Mouse (Mus musculus): Measurements from ENCODE around the gene Taf6. TPM values are rescaled to one million over a fixed set of nuclear protein-coding genes. Genes with fewer than 3 reads are reported as not detected.

Taf6 gene
- polyA plus RNA-seq, 1 experiment from 2014 or later, result 72.8 TPM

DNA sequence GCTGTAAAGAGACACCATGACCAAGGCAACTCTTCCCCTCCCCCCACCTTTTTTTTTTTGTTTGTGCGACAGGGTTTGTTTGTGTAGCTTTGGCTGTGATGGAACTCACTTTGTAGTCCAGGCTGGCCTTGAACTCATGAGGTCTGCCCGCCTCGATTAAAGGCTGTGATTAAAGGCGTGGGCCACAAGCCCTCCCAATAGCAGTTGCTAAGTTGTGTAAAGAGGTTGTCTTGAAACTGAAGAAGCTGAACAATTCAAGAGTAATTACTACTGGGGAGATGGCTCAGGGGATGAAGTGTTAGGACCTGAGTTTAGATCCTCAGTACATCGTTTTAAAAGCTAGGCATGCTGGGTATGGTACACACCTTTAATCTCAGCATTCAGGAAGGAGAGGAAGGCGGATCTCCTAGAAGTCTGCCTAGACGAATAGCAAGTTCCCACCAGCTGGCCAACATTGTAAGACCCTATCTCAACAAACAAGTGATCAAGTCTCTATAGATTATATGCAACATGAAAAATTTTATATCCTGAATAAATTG is 27.0 kb downstream of the Taf6 start:
- Histone ChIP-seq H3K27ac (peak overlapping the region; percentile 80; the same call in 1 of the 2 replicates), H3K4me3 (replicated peaks; ENCODE audit: low read length) (peak overlapping the region; percentile 64), H3K9ac (peak overlapping the region; percentile 80), H3K27me3 (ENCODE audit: control insufficient read depth, insufficient read depth, low read length) (no peaks in the 10 kb centered on the region), H3K4me2 (replicated peaks) (peak overlapping the region; percentile 78), H3K36me3 (replicated peaks; ENCODE audit: control insufficient read depth, insufficient read depth) (peaks cover 31% of the 10 kb centered on the region), H3K9me3 (ENCODE audit: control insufficient read depth, low read length) (no peaks in the 10 kb centered on the region), H3K4me1 (replicated peaks; ENCODE audit: control insufficient read depth, insufficient read depth, low read length) (peaks cover 12% of the 10 kb centered on the region)
- no peak for DNase-seq (ENCODE audit: low spot score)
- no peak for ATAC-seq (ENCODE audit: low FRiP score)
- 71% methylated on average over 7 of the region's 7 CpGs for WGBS

DNA sequence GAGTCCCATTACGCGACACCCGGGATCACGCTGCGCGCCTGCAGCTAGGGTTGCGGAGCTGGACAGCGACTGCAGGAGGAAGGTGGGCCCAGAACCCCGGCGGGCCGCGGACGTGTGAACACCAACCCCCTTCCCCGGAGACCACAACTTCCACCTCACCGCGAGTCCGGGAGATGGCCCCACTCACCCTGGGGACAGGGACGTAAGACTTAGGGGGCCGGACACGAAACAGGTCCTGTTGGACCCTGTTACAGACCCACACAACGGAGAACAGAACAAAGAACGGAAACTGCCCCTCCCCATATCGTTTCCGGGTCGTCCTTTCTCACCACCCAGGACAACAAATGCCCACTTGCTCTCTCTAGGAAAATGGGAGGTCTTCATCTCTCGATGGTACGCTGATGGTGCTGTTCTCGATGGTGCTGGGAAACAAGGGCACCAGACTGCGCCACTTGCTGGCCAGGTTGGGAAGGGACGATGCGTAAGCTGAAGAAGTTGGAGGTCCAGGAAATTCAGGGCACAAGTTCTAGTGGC is 31.7 kb downstream of the Taf6 start, which contains the start of gene Zfp113:
Zfp113 (minus strand) TSS at position 302 of the 534 bp plus-strand sequence.
- Histone ChIP-seq H3K4me3 (replicated peaks; ENCODE audit: low read length) (peak within 1 kb of the TSS; percentile 74), H3K9ac (peak within 1 kb of the TSS; percentile 98), H3K9me3 (ENCODE audit: control insufficient read depth, low read length) (no peaks in the 10 kb centered on the region), H3K36me3 (replicated peaks; ENCODE audit: control insufficient read depth, insufficient read depth) (peaks cover 23% of the 10 kb centered on the region), H3K4me1 (replicated peaks; ENCODE audit: control insufficient read depth, insufficient read depth, low read length) (peaks cover 10% of the 10 kb centered on the region), H3K4me2 (replicated peaks) (peak within 1 kb of the TSS; percentile 89), H3K27ac (peak within 1 kb of the TSS; percentile 97), H3K27me3 (ENCODE audit: control insufficient read depth, insufficient read depth, low read length) (no peaks in the 10 kb centered on the region)
- under 1% methylated on average over 31 of the region's 31 CpGs for WGBS
- ATAC-seq (ENCODE audit: low FRiP score) (peak; percentile 96), DNase-seq (ENCODE audit: low spot score) (peak; percentile 95)

DNA sequence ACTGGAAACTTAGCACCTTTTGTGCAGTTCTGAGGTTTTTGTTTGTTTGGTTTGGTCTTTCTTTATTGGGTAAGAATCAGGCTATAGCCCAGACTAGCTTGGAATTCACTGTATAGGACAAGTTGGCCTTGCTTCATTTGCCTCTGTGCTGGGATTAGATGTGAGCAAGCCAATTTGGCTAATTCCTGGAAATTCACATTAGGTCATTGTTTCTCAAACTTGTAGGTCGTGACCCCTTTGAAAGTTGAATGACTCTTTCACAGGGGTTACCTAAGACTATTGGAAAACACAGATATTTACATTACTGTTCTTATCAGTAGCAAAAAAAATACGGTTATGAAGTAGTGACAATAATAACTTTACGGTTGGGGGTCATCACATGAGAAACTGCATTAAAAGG is 32.9 kb downstream of the Taf6 start:
- Histone ChIP-seq H3K27me3 (ENCODE audit: control insufficient read depth, insufficient read depth, low read length) (no peaks in the 10 kb centered on the region), H3K4me2 (replicated peaks) (peak overlapping the region; percentile 89), H3K9me3 (ENCODE audit: control insufficient read depth, low read length) (no peaks in the 10 kb centered on the region), H3K4me3 (replicated peaks; ENCODE audit: low read length) (peak overlapping the region; percentile 74), H3K4me1 (replicated peaks; ENCODE audit: control insufficient read depth, insufficient read depth, low read length) (peaks cover 10% of the 10 kb centered on the region), H3K9ac (peak overlapping the region; percentile 98), H3K27ac (peak overlapping the region; percentile 97; the same call in 1 of the 2 replicates), H3K36me3 (replicated peaks; ENCODE audit: control insufficient read depth, insufficient read depth) (peaks cover 27% of the 10 kb centered on the region)
- DNase-seq (ENCODE audit: low spot score) (no peak), ATAC-seq (ENCODE audit: low FRiP score) (no peak)
- WGBS, result 89% methylated on average over 3 of the region's 3 CpGs

DNA sequence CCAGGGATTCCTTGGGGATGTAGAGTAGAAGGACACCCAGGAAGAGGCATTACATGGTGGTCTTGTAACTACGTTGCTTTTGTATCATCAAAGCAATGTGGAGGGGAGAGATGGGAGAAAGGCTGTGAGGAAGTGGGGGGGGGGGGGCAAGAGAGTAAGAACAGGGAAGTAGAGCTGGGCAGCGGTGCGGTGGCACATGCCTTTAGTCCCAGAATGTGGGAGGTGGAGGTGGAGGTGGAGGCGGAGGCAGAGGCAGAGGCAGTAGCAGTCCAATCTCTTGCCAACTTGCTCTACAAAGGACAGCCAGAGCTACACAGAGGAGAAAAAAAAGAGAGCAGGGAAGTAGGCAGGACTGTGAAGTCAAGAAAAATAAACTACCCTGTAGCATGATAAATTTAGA is 48.7 kb downstream of the Taf6 start:
- no peaks in the 10 kb centered on the region for H3K27me3 ChIP-seq (ENCODE audit: control insufficient read depth, insufficient read depth, low read length)
- no peaks in the 10 kb centered on the region for H3K4me1 ChIP-seq (replicated peaks; ENCODE audit: control insufficient read depth, insufficient read depth, low read length)
- no peak overlapping the region for H3K4me3 ChIP-seq (replicated peaks; ENCODE audit: low read length)
- no peak overlapping the region for H3K4me2 ChIP-seq (replicated peaks)
- no peak for DNase-seq (ENCODE audit: low spot score)
- no peak for ATAC-seq (ENCODE audit: low FRiP score)
- H3K27ac ChIP-seq, result no peak overlapping the region
- WGBS, result 88% methylated on average over 4 of the region's 4 CpGs
- H3K9ac ChIP-seq, result no peak overlapping the region
- H3K9me3 ChIP-seq (ENCODE audit: control insufficient read depth, low read length), result no peaks in the 10 kb centered on the region
- peaks cover 55% of the 10 kb centered on the region for H3K36me3 ChIP-seq (replicated peaks; ENCODE audit: control insufficient read depth, insufficient read depth)

DNA sequence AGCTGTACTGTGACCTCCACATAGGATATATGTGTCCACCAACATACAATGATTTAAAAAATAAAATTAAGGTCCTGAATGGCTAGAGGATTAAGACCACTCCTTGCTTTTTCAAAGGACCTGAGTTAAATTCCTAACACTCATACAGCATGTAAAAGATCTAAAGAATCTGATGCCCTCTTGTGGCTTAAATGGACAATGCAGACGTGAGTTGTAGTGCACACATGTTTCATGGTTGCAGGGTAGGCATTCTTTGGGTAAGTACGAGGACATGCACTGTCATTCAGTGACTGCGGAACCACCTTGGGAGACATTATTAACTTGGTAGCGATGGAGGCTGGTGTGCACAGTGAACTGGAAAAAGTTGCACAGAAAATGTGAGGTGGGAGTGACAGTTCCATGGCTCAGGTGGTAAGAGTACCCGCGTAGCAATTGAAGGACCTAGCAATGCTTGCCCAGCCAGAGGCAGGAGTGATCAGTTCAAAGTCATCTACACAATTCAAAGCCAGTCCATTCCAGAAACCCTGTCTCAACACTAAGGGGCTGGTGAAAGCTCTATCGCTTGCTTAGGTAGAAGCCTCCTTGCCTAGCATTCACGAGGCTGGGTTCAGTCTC is 49.2 kb downstream of the Taf6 start:
- Histone ChIP-seq H3K9me3 (ENCODE audit: control insufficient read depth, low read length) (no peaks in the 10 kb centered on the region), H3K4me3 (replicated peaks; ENCODE audit: low read length) (no peak overlapping the region), H3K9ac (no peak overlapping the region), H3K36me3 (replicated peaks; ENCODE audit: control insufficient read depth, insufficient read depth) (peaks cover 55% of the 10 kb centered on the region), H3K27ac (no peak overlapping the region), H3K4me1 (replicated peaks; ENCODE audit: control insufficient read depth, insufficient read depth, low read length) (no peaks in the 10 kb centered on the region), H3K4me2 (replicated peaks) (no peak overlapping the region), H3K27me3 (ENCODE audit: control insufficient read depth, insufficient read depth, low read length) (no peaks in the 10 kb centered on the region)
- WGBS, result 64% methylated on average over 8 of the region's 8 CpGs
- ATAC-seq (ENCODE audit: low FRiP score) (no peak), DNase-seq (ENCODE audit: low spot score) (peak; percentile 84)

DNA sequence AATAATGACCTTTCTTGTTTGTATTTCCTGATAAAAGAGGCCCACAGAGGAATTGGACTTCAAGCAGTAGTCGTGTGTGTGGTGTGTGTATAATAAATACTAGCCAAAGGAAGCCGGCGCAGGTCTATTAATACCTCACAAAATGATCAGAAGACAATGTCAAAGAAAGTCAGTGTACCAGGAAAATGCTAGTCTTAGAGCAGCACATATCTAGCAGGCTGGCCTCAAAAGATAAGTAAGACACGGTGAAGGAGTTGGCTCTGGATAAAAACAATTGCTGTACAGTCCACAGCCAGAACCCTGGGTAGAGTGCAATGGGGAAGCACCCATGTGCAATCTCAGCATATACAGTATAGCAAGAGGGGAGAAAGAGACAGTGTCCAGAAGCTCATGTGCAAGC is 50.0 kb downstream of the Taf6 start:
- H3K27me3 ChIP-seq (ENCODE audit: control insufficient read depth, insufficient read depth, low read length), result no peaks in the 10 kb centered on the region
- H3K27ac ChIP-seq, result no peak overlapping the region
- no peak for DNase-seq (ENCODE audit: low spot score)
- peaks cover 57% of the 10 kb centered on the region for H3K36me3 ChIP-seq (replicated peaks; ENCODE audit: control insufficient read depth, insufficient read depth)
- 85% methylated on average over 4 of the region's 4 CpGs for WGBS
- H3K9ac ChIP-seq, result no peak overlapping the region
- H3K4me1 ChIP-seq (replicated peaks; ENCODE audit: control insufficient read depth, insufficient read depth, low read length), result no peaks in the 10 kb centered on the region
- H3K9me3 ChIP-seq (ENCODE audit: control insufficient read depth, low read length), result no peaks in the 10 kb centered on the region
- no peak overlapping the region for H3K4me2 ChIP-seq (replicated peaks)
- no peak overlapping the region for H3K4me3 ChIP-seq (replicated peaks; ENCODE audit: low read length)
- no peak for ATAC-seq (ENCODE audit: low FRiP score)

DNA sequence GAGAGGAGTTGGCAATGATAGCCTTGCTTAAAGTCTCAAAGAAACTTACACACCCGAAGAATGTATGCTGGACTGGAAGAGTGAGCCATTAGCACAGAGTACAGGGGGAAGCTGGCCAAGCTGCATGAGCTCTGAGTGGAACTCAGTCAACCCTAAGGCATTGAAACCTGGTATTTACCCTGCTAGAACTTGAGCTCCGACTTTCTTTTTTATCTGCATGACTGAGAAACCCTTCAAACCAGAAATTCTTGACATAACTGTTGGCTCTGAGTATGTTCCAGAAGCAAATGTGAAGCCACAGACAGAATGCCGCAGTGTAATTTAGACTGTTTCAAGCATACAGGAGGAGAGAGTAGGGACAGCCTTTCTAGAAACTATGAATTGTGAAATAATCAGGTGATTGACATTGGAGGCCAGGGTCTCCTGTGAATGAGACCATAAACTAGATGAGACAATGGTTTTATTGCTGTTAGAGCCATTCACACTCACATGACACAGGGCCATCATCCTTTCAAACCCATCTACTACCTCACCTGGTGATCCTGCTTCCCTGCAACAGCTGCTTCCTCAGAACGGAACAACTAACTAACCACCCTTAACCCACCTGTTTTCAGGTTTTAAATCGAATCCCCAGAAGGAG is 54.7 kb downstream of the Taf6 start:
- WGBS, result 94% methylated on average over 5 of the region's 5 CpGs
- H3K9me3 ChIP-seq (ENCODE audit: control insufficient read depth, low read length), result no peaks in the 10 kb centered on the region
- DNase-seq (ENCODE audit: low spot score) (no peak), ATAC-seq (ENCODE audit: low FRiP score) (no peak)
- no peaks in the 10 kb centered on the region for H3K4me1 ChIP-seq (replicated peaks; ENCODE audit: control insufficient read depth, insufficient read depth, low read length)
- H3K4me2 ChIP-seq (replicated peaks), result no peak overlapping the region
- no peak overlapping the region for H3K9ac ChIP-seq
- H3K27me3 ChIP-seq (ENCODE audit: control insufficient read depth, insufficient read depth, low read length), result no peaks in the 10 kb centered on the region
- no peak overlapping the region for H3K4me3 ChIP-seq (replicated peaks; ENCODE audit: low read length)
- no peak overlapping the region for H3K27ac ChIP-seq
- H3K36me3 ChIP-seq (replicated peaks; ENCODE audit: control insufficient read depth, insufficient read depth), result peaks cover 86% of the 10 kb centered on the region

MicroRNAs within 50 kb of the gene (microRNA counts, 519-probe panel; counts per million panel counts)
- microRNA mmu-miR-106b (6,067 counts per million, percentile 80 among the panel's probes with 10 or more counts), microRNA mmu-miR-25 (6,321 counts per million, percentile 83 among the panel's probes with 10 or more counts), microRNA mmu-miR-93 (5,760 counts per million, percentile 73 among the panel's probes with 10 or more counts)

Small RNA genes within 50 kb of the gene (microRNA-seq; reads per million reads assigned to microRNA genes)
- 6,959 reads per million, percentile 94 among the genes with 10 or more reads in this experiment for gene Mir106b
- 366 reads per million, percentile 68 among the genes with 10 or more reads in this experiment for gene Mir25
- gene Mir93, result 6,060 reads per million, percentile 92 among the genes with 10 or more reads in this experiment

Other genes with a start within 250 kb of the Taf6 start
- 0.80 and 1.2 TPM in 2 replicates for gene Gjc3, start 224.4 kb downstream of the Taf6 start, polyA plus RNA-seq (2014; fragmentation: Nextera tagmentation; extraction: Ambion mirVana)
- gene Azgp1, start 205.9 kb downstream of the Taf6 start, polyA plus RNA-seq (2014; fragmentation: Nextera tagmentation; extraction: Ambion mirVana), result not detected in 2 replicates
- not detected in 2 replicates for gene Smok3a, start 166.2 kb downstream of the Taf6 start, polyA plus RNA-seq (2014; fragmentation: Nextera tagmentation; extraction: Ambion mirVana)
- gene Smok3b, start 166.0 kb downstream of the Taf6 start, polyA plus RNA-seq (2014; fragmentation: Nextera tagmentation; extraction: Ambion mirVana), result not detected in 2 replicates
- gene Smok3c, start 134.3 kb downstream of the Taf6 start, polyA plus RNA-seq (2014; fragmentation: Nextera tagmentation; extraction: Ambion mirVana), result not detected in 2 replicates
- 31.2 and 34.1 TPM in 2 replicates for gene Zkscan1, start 102.4 kb downstream of the Taf6 start, polyA plus RNA-seq (2014; fragmentation: Nextera tagmentation; extraction: Ambion mirVana)
- 84.0 and 88.2 TPM in 2 replicates for gene Zscan21, start 70.5 kb downstream of the Taf6 start, polyA plus RNA-seq (2014; fragmentation: Nextera tagmentation; extraction: Ambion mirVana)
- 17.9 and 21.4 TPM in 2 replicates for gene Zfp113, start 31.7 kb downstream of the Taf6 start, polyA plus RNA-seq (2014; fragmentation: Nextera tagmentation; extraction: Ambion mirVana)
- gene Cops6, start 26.4 kb downstream of the Taf6 start, polyA plus RNA-seq (2014; fragmentation: Nextera tagmentation; extraction: Ambion mirVana), result 239 and 253 TPM in 2 replicates
- 15.2 and 15.5 TPM in 2 replicates for gene Ap4m1, start 15.4 kb downstream of the Taf6 start, polyA plus RNA-seq (2014; fragmentation: Nextera tagmentation; extraction: Ambion mirVana)
- gene Mcm7, start 15.0 kb downstream of the Taf6 start, polyA plus RNA-seq (2014; fragmentation: Nextera tagmentation; extraction: Ambion mirVana), result 71.6 and 78.1 TPM in 2 replicates
- gene Cnpy4, start within 50 bp of the Taf6 start, polyA plus RNA-seq (2014; fragmentation: Nextera tagmentation; extraction: Ambion mirVana), result 29.5 and 31.5 TPM in 2 replicates
- 12.5 and 13.6 TPM in 2 replicates for gene Mblac1, start 6.9 kb upstream of the Taf6 start, polyA plus RNA-seq (2014; fragmentation: Nextera tagmentation; extraction: Ambion mirVana)
- 0.07 TPM in 1 of 2 replicates, not detected in the other for gene Nxpe5, start 38.4 kb upstream of the Taf6 start, polyA plus RNA-seq (2014; fragmentation: Nextera tagmentation; extraction: Ambion mirVana)
- gene Lamtor4, start 68.0 kb upstream of the Taf6 start, polyA plus RNA-seq (2014; fragmentation: Nextera tagmentation; extraction: Ambion mirVana), result 74.7 and 85.0 TPM in 2 replicates
- gene BC037034, start 76.6 kb upstream of the Taf6 start, polyA plus RNA-seq (2014; fragmentation: Nextera tagmentation; extraction: Ambion mirVana), result 19.5 and 19.7 TPM in 2 replicates
- gene Gal3st4, start 85.4 kb upstream of the Taf6 start, polyA plus RNA-seq (2014; fragmentation: Nextera tagmentation; extraction: Ambion mirVana), result 2.6 and 2.9 TPM in 2 replicates
- 0.15 TPM in 1 of 2 replicates, not detected in the other for gene Gm43720, start 92.5 kb upstream of the Taf6 start, polyA plus RNA-seq (2014; fragmentation: Nextera tagmentation; extraction: Ambion mirVana)
- 23.9 and 24.2 TPM in 2 replicates for gene Gpc2, start 92.6 kb upstream of the Taf6 start, polyA plus RNA-seq (2014; fragmentation: Nextera tagmentation; extraction: Ambion mirVana)
- 9.0 and 9.5 TPM in 2 replicates for gene Stag3, start 92.8 kb upstream of the Taf6 start, polyA plus RNA-seq (2014; fragmentation: Nextera tagmentation; extraction: Ambion mirVana)
- 0.19 TPM in 1 of 2 replicates, not detected in the other for gene Pvrig, start 154.5 kb upstream of the Taf6 start, polyA plus RNA-seq (2014; fragmentation: Nextera tagmentation; extraction: Ambion mirVana)

Measured in hindbrain, embryonic 14.5 days (tissue).